Mouse (Mus musculus) embryonic fibroblast, embryonic 13.5 days (primary cell): ENCODE data around the gene Bahcc1.

Source experiments
- CTCF ChIP-seq: IDR thresholded peaks from 2 replicates; pipeline ENCODE4 v1.5.1; 2011; ENCODE audit warnings: mild to moderate bottlenecking, control low read depth, low read length, moderate library complexity, borderline replicate concordance; ENCODE audit not compliant: insufficient read depth
- POLR2A ChIP-seq: IDR thresholded peaks from 2 replicates; pipeline ENCODE4 v1.6.1; 2011; ENCODE audit warnings: low read depth, mild to moderate bottlenecking, control low read depth, low read length, moderate library complexity

DNA sequence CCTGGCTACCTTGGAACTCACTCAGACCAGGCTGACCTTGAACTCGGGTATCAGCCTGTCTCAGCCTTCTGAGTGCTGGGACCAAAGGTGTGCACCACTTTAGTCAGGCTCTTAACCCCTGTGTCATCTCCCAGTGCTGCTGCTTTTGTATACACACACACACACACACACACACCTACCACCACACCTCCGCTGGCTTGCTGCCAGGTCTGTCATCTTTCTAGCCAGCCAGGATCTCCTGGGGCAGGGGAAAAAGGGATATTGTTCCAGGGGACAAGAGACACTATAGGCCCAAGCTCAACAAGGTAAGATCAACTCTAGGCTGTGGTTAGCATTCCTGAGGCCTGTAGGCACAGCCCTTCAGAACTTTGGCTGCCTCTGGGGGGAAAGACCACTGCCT is 34.5 kb downstream of the Bahcc1 start:
- TF ChIP-seq POLR2A (no peak), CTCF (no peak)
